Mouse (Mus musculus): Measurements from ENCODE around the gene Plcb4. TPM values are rescaled to one million over a fixed set of nuclear protein-coding genes. Genes with fewer than 3 reads are reported as not detected.

Gene Plcb4
- polyA plus RNA-seq, 1 experiment, result 3.7 TPM

DNA sequence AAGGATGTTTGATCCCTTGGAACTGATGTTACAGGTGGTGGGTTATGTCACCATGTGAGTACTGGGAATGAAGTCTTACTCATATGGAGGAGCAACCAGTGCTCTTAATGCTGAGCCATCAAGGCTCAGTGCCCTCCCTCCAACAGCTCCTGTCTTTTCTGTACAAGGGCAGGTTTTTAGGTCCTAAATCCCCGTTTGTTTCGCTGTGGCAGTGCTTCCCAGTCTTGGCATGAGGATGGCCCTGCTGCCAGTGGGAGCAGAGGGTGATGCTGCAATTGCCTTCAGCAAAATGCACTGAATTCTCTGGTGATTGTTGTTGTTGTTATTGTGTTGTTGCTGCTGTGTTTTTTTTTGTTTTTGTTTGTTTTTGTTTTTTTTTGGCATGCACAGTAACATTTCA, 175.6 kb downstream of the Plcb4 start:
- H3K36me3 ChIP-seq (ENCODE audit: control insufficient read depth, insufficient read depth, low read length), result no peaks in the 10 kb centered on the region
- TF ChIP-seq POLR2A (IDR thresholded peaks at IDR 0.05; ENCODE audit: control insufficient read depth, extremely low read depth, insufficient read depth, low read length, poor library complexity), result no peak
- TF ChIP-seq CTCF (IDR thresholded peaks at IDR 0.05; ENCODE audit: borderline replicate concordance, control insufficient read depth, extremely low read depth, insufficient read depth, low read length, poor library complexity), result no peak

DNA sequence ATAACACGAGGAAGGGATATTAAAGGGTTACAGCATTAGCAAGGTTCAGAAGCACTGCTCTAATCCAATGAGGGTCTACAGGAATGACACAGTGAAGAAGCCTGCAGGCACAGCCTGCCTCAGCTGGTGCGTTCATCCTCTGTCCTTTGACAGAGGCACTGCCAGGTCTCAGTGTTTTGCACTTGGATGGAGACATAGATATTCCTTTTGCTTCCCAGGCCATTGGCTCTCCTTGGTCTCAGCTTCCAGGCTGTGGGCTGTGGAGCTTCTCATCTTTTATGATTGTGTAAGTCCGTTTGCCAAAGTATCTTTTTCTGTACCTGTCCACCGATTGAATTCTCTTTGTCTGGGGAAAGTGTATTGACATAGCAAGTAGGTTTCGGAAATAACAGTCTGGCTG, 177.1 kb downstream of the Plcb4 start:
- no peak for DNase-seq
- Histone ChIP-seq H3K4me3 (ENCODE audit: control insufficient read depth, insufficient read depth, low read length) (no peak overlapping the region), H3K27ac (ENCODE audit: control insufficient read depth, insufficient read depth, low read length) (no peak overlapping the region), H3K36me3 (ENCODE audit: control insufficient read depth, insufficient read depth, low read length) (no peaks in the 10 kb centered on the region), H3K4me1 (replicated peaks; ENCODE audit: control insufficient read depth, insufficient read depth, low read length) (no peaks in the 10 kb centered on the region), H3K27me3 (ENCODE audit: control insufficient read depth, insufficient read depth, low read length) (no peaks in the 10 kb centered on the region)
- 93% methylated on average over 5 of the region's 5 CpGs for WGBS
- TF ChIP-seq CTCF (IDR thresholded peaks at IDR 0.05; ENCODE audit: borderline replicate concordance, control insufficient read depth, extremely low read depth, insufficient read depth, low read length, poor library complexity) (no peak), POLR2A (IDR thresholded peaks at IDR 0.05; ENCODE audit: control insufficient read depth, extremely low read depth, insufficient read depth, low read length, poor library complexity) (no peak)

More for the DNA sequence above, 175.6 kb downstream of the Plcb4 start:
- Histone ChIP-seq H3K27me3 (ENCODE audit: control insufficient read depth, insufficient read depth, low read length) (no peaks in the 10 kb centered on the region), H3K27ac (ENCODE audit: control insufficient read depth, insufficient read depth, low read length) (no peak overlapping the region), H3K4me3 (ENCODE audit: control insufficient read depth, insufficient read depth, low read length) (no peak overlapping the region), H3K4me1 (replicated peaks; ENCODE audit: control insufficient read depth, insufficient read depth, low read length) (no peaks in the 10 kb centered on the region)
- DNase-seq, result no peak
- WGBS, result 87% methylated on average over 2 of the region's 2 CpGs

- no peak overlapping the region for H3K27ac ChIP-seq (ENCODE audit: control insufficient read depth, insufficient read depth, low read length)
- H3K4me3 ChIP-seq (ENCODE audit: control insufficient read depth, insufficient read depth, low read length), result no peak overlapping the region
- no peak for TF ChIP-seq POLR2A (IDR thresholded peaks at IDR 0.05; ENCODE audit: control insufficient read depth, extremely low read depth, insufficient read depth, low read length, poor library complexity)
- TF ChIP-seq CTCF (IDR thresholded peaks at IDR 0.05; ENCODE audit: borderline replicate concordance, control insufficient read depth, extremely low read depth, insufficient read depth, low read length, poor library complexity), result no peak
- no peaks in the 10 kb centered on the region for H3K36me3 ChIP-seq (ENCODE audit: control insufficient read depth, insufficient read depth, low read length)
- 83% methylated on average over 3 of the region's 3 CpGs for WGBS
- no peak for DNase-seq
- H3K27me3 ChIP-seq (ENCODE audit: control insufficient read depth, insufficient read depth, low read length), result no peaks in the 10 kb centered on the region
- H3K4me1 ChIP-seq (replicated peaks; ENCODE audit: control insufficient read depth, insufficient read depth, low read length), result no peaks in the 10 kb centered on the region
Measured at GRCm38 (mm10) chr2:135836426-135836825, 177.6 kb downstream of the Plcb4 start.

- H3K4me1 ChIP-seq (replicated peaks; ENCODE audit: control insufficient read depth, insufficient read depth, low read length), result no peaks in the 10 kb centered on the region
- no peak for DNase-seq
- no peaks in the 10 kb centered on the region for H3K36me3 ChIP-seq (ENCODE audit: control insufficient read depth, insufficient read depth, low read length)
- no peak for TF ChIP-seq CTCF (IDR thresholded peaks at IDR 0.05; ENCODE audit: borderline replicate concordance, control insufficient read depth, extremely low read depth, insufficient read depth, low read length, poor library complexity)
- no peak for TF ChIP-seq POLR2A (IDR thresholded peaks at IDR 0.05; ENCODE audit: control insufficient read depth, extremely low read depth, insufficient read depth, low read length, poor library complexity)
- 83% methylated on average over 1 of the region's 1 CpGs for WGBS
- H3K27me3 ChIP-seq (ENCODE audit: control insufficient read depth, insufficient read depth, low read length), result no peaks in the 10 kb centered on the region
- no peak overlapping the region for H3K27ac ChIP-seq (ENCODE audit: control insufficient read depth, insufficient read depth, low read length)
- H3K4me3 ChIP-seq (ENCODE audit: control insufficient read depth, insufficient read depth, low read length), result no peak overlapping the region
Measured at GRCm38 (mm10) chr2:135837730-135838129, 178.9 kb downstream of the Plcb4 start.

GRCm38 (mm10) chr2:135838135-135838534, 179.3 kb downstream of the Plcb4 start:
- no peak for TF ChIP-seq CTCF (IDR thresholded peaks at IDR 0.05; ENCODE audit: borderline replicate concordance, control insufficient read depth, extremely low read depth, insufficient read depth, low read length, poor library complexity)
- no peak for DNase-seq
- Histone ChIP-seq H3K36me3 (ENCODE audit: control insufficient read depth, insufficient read depth, low read length) (no peaks in the 10 kb centered on the region), H3K4me1 (replicated peaks; ENCODE audit: control insufficient read depth, insufficient read depth, low read length) (no peaks in the 10 kb centered on the region), H3K4me3 (ENCODE audit: control insufficient read depth, insufficient read depth, low read length) (no peak overlapping the region), H3K27me3 (ENCODE audit: control insufficient read depth, insufficient read depth, low read length) (no peaks in the 10 kb centered on the region), H3K27ac (ENCODE audit: control insufficient read depth, insufficient read depth, low read length) (no peak overlapping the region)

GRCm38 (mm10) chr2:135838651-135839286, 180.0 kb downstream of the Plcb4 start:
- TF ChIP-seq POLR2A (IDR thresholded peaks at IDR 0.05; ENCODE audit: control insufficient read depth, extremely low read depth, insufficient read depth, low read length, poor library complexity), result no peak
- Histone ChIP-seq H3K27me3 (ENCODE audit: control insufficient read depth, insufficient read depth, low read length) (no peaks in the 10 kb centered on the region), H3K4me1 (replicated peaks; ENCODE audit: control insufficient read depth, insufficient read depth, low read length) (no peaks in the 10 kb centered on the region), H3K4me3 (ENCODE audit: control insufficient read depth, insufficient read depth, low read length) (no peak overlapping the region), H3K36me3 (ENCODE audit: control insufficient read depth, insufficient read depth, low read length) (no peaks in the 10 kb centered on the region), H3K27ac (ENCODE audit: control insufficient read depth, insufficient read depth, low read length) (no peak overlapping the region)
- DNase-seq, result no peak
- WGBS, result 97% methylated on average over 8 of the region's 8 CpGs

GRCm38 (mm10) chr2:135843721-135844120, 184.9 kb downstream of the Plcb4 start:
- no peak overlapping the region for H3K4me3 ChIP-seq (ENCODE audit: control insufficient read depth, insufficient read depth, low read length)
- no peak for TF ChIP-seq CTCF (IDR thresholded peaks at IDR 0.05; ENCODE audit: borderline replicate concordance, control insufficient read depth, extremely low read depth, insufficient read depth, low read length, poor library complexity)
- no peak for TF ChIP-seq POLR2A (IDR thresholded peaks at IDR 0.05; ENCODE audit: control insufficient read depth, extremely low read depth, insufficient read depth, low read length, poor library complexity)
- DNase-seq, result no peak
- no peaks in the 10 kb centered on the region for H3K4me1 ChIP-seq (replicated peaks; ENCODE audit: control insufficient read depth, insufficient read depth, low read length)
- no peaks in the 10 kb centered on the region for H3K36me3 ChIP-seq (ENCODE audit: control insufficient read depth, insufficient read depth, low read length)
- H3K27me3 ChIP-seq (ENCODE audit: control insufficient read depth, insufficient read depth, low read length), result no peaks in the 10 kb centered on the region
- 93% methylated on average over 8 of the region's 8 CpGs for WGBS
- no peak overlapping the region for H3K27ac ChIP-seq (ENCODE audit: control insufficient read depth, insufficient read depth, low read length)

Data from thymus, adult 2 months (tissue).